Mouse (Mus musculus): ENCODE results near the gene Utp6. TPM values are rescaled to one million over a fixed set of nuclear protein-coding genes. Genes with fewer than 3 reads are reported as not detected.
A peak's percentile ranks its signal among the peaks of the same experiment; 100 is the strongest.

Gene Utp6
- polyA plus RNA-seq, 1 experiment = 27.5 TPM

DNA sequence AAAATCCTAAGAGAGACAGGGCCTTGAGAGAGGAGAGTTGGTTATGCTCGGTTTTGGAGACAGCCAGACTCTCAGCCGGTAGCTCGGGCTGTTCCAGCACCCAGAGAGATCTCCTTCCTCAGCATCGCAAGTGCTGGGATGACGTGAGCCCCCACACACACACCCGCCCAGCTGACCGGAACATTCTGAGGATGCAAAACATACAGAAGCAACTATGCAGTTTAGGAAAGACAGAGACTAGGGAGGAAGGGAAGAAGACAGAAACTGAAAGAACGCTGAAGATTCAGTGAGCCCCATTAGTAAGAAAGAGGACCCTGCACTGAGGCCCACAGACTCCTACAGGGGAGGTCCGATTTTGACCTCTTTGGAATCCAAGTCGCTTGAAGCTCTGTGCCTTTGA is 5.6 kb upstream of the Utp6 start:
- Histone ChIP-seq H3K27ac (ENCODE audit: control insufficient read depth, insufficient read depth, low read depth, low read length, poor library complexity) (no peak overlapping the region), H3K4me1 (ENCODE audit: control insufficient read depth, insufficient read depth, low read length) (no peaks in the 10 kb centered on the region; the same call in 1 of the 2 replicates), H3K4me3 (replicated peaks; ENCODE audit: control insufficient read depth, low read depth, low read length) (no peak overlapping the region)
- no peak for TF ChIP-seq CTCF (IDR thresholded peaks at IDR 0.05; ENCODE audit: control insufficient read depth, insufficient read depth, low read length)
- TF ChIP-seq POLR2A (IDR thresholded peaks at IDR 0.05; ENCODE audit: borderline replicate concordance, control insufficient read depth, low read depth, low read length) = no peak
- 84% methylated on average over 10 of the region's 10 CpGs for WGBS

DNA sequence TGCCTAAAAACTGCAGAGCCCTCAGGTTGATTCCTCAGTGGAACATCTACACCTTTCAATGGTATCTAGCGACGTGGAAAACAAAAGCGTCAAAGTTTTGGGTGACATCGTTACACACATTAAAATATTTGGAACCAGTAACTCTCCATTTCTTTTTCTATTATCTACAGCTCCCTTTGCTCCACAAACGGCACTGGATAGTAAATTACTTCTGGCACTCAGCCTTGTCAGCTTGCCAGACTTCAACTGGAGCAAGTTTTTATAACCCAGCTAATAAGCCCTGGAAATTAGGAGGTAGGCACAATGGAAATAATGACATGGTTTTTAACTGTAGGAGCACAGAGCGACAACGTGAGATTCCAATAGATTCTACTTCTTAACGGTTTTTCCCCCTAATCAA is 3.7 kb upstream of the Utp6 start:
- H3K4me1 ChIP-seq (ENCODE audit: control insufficient read depth, insufficient read depth, low read length) = no peaks in the 10 kb centered on the region; the same call in 1 of the 2 replicates
- WGBS = 75% methylated on average over 8 of the region's 8 CpGs
- H3K27ac ChIP-seq (ENCODE audit: control insufficient read depth, insufficient read depth, low read depth, low read length, poor library complexity) = no peak overlapping the region
- TF ChIP-seq CTCF (IDR thresholded peaks at IDR 0.05; ENCODE audit: control insufficient read depth, insufficient read depth, low read length) = no peak
- TF ChIP-seq POLR2A (IDR thresholded peaks at IDR 0.05; ENCODE audit: borderline replicate concordance, control insufficient read depth, low read depth, low read length) = no peak
- H3K4me3 ChIP-seq (replicated peaks; ENCODE audit: control insufficient read depth, low read depth, low read length) = no peak overlapping the region

DNA sequence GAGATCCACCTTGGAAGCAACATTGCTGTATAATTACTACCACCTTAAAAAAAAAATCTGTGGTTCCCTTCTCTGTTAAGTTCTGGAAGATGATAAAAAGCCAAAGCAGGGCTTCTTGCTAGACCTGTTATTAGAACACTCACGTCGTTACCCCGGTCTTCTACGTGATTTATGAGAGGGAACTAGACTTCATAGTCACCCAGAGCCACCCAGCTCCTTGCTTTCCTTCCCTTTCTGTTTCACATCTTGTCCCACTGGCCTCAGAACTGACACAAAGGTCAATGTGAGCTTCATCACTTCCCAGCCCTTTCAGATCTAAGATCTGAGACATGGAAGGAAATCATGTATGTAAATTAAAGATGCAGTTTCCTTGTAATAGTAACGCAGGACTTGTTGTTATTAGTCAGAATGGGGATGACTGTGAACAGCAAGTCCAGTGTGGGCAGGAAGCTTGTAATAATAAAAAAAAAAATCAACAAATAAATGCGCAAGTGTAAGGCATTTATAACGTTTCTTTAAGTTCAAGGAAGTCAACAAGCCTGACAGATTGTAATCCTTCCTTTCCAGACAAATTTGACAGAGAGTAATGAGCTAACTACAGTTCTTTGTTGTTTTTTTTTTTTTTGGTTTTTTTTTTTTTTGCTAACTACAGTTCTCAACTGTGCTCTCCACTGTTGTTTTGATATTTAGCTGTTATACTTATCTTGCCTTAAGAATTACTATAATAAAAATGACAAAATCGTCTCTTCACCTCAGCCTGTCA is 1.2 kb upstream of the Utp6 start:
- WGBS = 11% methylated on average over 8 of the region's 8 CpGs
- Histone ChIP-seq H3K4me3 (replicated peaks; ENCODE audit: control insufficient read depth, low read depth, low read length) (no peak overlapping the region), H3K27ac (ENCODE audit: control insufficient read depth, insufficient read depth, low read depth, low read length, poor library complexity) (no peak overlapping the region), H3K4me1 (ENCODE audit: control insufficient read depth, insufficient read depth, low read length) (no peaks in the 10 kb centered on the region; the same call in 1 of the 2 replicates)
- TF ChIP-seq POLR2A (IDR thresholded peaks at IDR 0.05; ENCODE audit: borderline replicate concordance, control insufficient read depth, low read depth, low read length) (no peak), CTCF (IDR thresholded peaks at IDR 0.05; ENCODE audit: control insufficient read depth, insufficient read depth, low read length) (no peak)

DNA sequence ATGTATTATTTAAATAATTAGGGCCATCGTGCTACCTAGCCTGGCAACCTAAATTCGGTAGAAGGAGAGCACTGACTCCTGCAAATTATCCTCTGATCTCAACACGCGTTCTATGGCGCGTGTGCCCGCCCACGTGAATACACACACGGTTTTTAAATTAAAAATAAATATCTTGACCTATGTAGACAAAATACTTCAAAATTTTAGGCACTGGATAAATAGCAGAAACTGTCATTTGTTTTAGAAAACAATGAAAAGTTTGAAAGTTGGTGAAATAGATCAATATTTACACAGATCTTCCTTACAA is 640 bp upstream of the Utp6 start:
- Histone ChIP-seq H3K27ac (ENCODE audit: control insufficient read depth, insufficient read depth, low read depth, low read length, poor library complexity) (no peak overlapping the region), H3K4me1 (ENCODE audit: control insufficient read depth, insufficient read depth, low read length) (no peaks in the 10 kb centered on the region; the same call in 1 of the 2 replicates), H3K4me3 (replicated peaks; ENCODE audit: control insufficient read depth, low read depth, low read length) (peak overlapping the region; percentile 72)
- no peak for TF ChIP-seq CTCF (IDR thresholded peaks at IDR 0.05; ENCODE audit: control insufficient read depth, insufficient read depth, low read length)
- no peak for TF ChIP-seq POLR2A (IDR thresholded peaks at IDR 0.05; ENCODE audit: borderline replicate concordance, control insufficient read depth, low read depth, low read length)
- WGBS = under 1% methylated on average over 9 of the region's 9 CpGs

DNA sequence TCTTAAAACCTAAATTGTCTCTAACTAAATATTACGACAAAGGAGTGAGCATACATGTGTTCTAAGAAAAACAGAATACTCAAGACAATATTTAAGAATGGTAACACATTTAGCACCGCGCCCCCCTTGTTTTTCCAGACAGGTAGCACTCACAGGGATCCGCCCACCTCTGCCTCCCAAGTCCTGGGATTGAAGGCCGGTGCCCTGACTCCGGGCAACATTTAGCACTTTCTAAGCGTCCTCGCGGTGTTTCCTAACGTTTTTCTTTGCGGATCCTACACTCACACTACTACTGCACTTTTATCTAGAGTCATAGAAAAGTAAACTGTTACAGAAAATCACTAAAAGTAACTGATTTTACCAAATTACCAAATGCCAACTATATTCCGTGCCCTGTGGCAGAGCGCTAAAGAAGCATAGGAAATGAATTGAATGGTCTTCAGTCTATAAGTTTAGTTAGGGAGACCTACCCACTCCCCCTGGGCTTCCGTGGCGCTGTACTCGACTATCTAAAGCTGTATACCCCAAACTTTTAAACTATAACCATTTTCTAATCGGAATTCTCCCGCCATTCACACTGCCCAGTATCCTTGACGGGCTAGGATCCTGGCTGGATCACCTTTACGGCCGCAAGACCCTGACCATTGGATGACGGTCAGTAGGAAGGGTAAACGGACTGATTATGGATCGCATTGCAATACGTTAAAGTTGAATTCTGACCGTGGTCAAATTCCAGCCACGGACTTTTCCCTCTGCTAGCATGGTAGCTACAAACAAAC is 655 bp downstream of the Utp6 start:
- 7% methylated on average over 27 of the region's 27 CpGs for WGBS
- Histone ChIP-seq H3K27ac (ENCODE audit: control insufficient read depth, insufficient read depth, low read depth, low read length, poor library complexity) (peak overlapping the region; percentile 35), H3K4me1 (ENCODE audit: control insufficient read depth, insufficient read depth, low read length) (no peaks in the 10 kb centered on the region; the same call in 1 of the 2 replicates), H3K4me3 (replicated peaks; ENCODE audit: control insufficient read depth, low read depth, low read length) (peak overlapping the region; percentile 88)
- TF ChIP-seq POLR2A (IDR thresholded peaks at IDR 0.05; ENCODE audit: borderline replicate concordance, control insufficient read depth, low read depth, low read length) (no peak), CTCF (IDR thresholded peaks at IDR 0.05; ENCODE audit: control insufficient read depth, insufficient read depth, low read length) (no peak)

DNA sequence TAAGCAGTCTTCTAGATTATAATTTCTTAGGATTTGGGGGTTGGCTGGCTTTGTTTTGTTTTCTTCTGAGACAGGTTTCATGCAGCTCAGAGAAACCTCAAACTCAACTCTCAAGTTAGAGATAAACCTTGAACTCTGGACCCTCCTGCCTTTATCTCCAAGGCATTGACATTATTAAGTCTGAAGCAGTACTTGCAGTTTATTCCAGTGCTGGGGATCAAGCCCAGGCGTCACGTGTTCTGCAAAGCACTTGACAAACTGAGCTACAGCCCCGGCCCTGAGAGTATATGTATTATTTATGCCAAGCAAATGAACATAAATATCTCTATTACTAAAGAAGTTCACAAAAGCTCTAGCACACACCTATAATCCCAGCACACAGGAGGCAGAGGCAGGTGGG is 14.9 kb downstream of the Utp6 start:
- TF ChIP-seq POLR2A (IDR thresholded peaks at IDR 0.05; ENCODE audit: borderline replicate concordance, control insufficient read depth, low read depth, low read length) (no peak), CTCF (IDR thresholded peaks at IDR 0.05; ENCODE audit: control insufficient read depth, insufficient read depth, low read length) (no peak)
- H3K4me1 ChIP-seq (ENCODE audit: control insufficient read depth, insufficient read depth, low read length) = no peaks in the 10 kb centered on the region
- H3K27ac ChIP-seq (ENCODE audit: control insufficient read depth, insufficient read depth, low read depth, low read length, poor library complexity) = no peak overlapping the region
- no peak overlapping the region for H3K4me3 ChIP-seq (replicated peaks; ENCODE audit: control insufficient read depth, low read depth, low read length)
- 94% methylated on average over 3 of the region's 3 CpGs for WGBS

DNA sequence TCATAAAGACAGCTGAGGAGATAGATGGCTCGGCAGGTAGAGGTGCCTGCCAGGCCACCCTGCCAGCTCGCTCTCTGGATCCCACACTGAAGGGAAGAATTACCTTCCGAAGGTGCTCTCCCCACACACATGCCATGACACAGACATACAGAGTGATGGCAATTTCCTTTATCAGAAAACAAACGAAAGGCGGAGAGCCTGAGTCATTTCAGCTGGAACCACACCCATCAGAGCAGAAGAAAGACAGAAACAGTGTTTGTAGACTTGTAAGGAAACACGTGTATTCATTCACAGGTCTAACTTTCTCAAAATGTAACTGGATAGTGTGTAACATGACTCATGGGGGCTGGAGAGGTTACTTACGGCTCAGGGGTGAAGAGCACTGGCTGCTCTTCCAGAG is 18.6 kb downstream of the Utp6 start:
- H3K27ac ChIP-seq (ENCODE audit: control insufficient read depth, insufficient read depth, low read depth, low read length, poor library complexity) = no peak overlapping the region
- no peak for TF ChIP-seq POLR2A (IDR thresholded peaks at IDR 0.05; ENCODE audit: borderline replicate concordance, control insufficient read depth, low read depth, low read length)
- no peak for TF ChIP-seq CTCF (IDR thresholded peaks at IDR 0.05; ENCODE audit: control insufficient read depth, insufficient read depth, low read length)
- 75% methylated on average over 7 of the region's 7 CpGs for WGBS

DNA sequence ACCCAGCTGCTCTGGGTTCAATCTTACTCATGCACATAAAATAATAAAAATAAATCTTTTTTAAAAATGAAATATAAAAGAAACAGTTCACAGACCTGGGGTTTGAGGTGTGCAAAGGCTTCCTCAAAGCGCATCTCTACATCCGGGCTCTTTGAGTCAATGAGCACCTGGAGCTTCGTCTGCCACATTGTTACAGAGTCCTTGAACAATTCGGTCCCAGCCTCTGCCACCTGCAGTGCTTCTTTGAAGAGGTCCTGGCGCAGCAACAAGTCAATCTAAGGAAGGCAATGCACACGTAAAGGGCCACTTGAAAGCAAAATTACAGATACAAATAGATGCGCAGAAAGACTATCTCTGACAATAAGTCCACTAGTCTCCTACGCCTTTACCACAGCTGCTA is 19.1 kb downstream of the Utp6 start:
- TF ChIP-seq POLR2A (IDR thresholded peaks at IDR 0.05; ENCODE audit: borderline replicate concordance, control insufficient read depth, low read depth, low read length) = no peak
- no peak for TF ChIP-seq CTCF (IDR thresholded peaks at IDR 0.05; ENCODE audit: control insufficient read depth, insufficient read depth, low read length)
- 92% methylated on average over 8 of the region's 8 CpGs for WGBS
- no peaks in the 10 kb centered on the region for H3K4me1 ChIP-seq (ENCODE audit: control insufficient read depth, insufficient read depth, low read length)
- H3K27ac ChIP-seq (ENCODE audit: control insufficient read depth, insufficient read depth, low read depth, low read length, poor library complexity) = no peak overlapping the region
- no peak overlapping the region for H3K4me3 ChIP-seq (replicated peaks; ENCODE audit: control insufficient read depth, low read depth, low read length)

More for the DNA sequence above, 18.6 kb downstream of the Utp6 start:
- Histone ChIP-seq H3K4me1 (ENCODE audit: control insufficient read depth, insufficient read depth, low read length) (no peaks in the 10 kb centered on the region), H3K4me3 (replicated peaks; ENCODE audit: control insufficient read depth, low read depth, low read length) (no peak overlapping the region)

Measured in bone marrow, adult 2 months (tissue).